Mouse (Mus musculus) testis, adult 2 months (tissue): ENCODE results near the gene Ccna1.

Experiments
- CTCF ChIP-seq: fragments of 200-500 bp; IDR thresholded peaks from 2 replicates; pipeline ENCODE4 v1.5.1; 2012; ENCODE audit warnings: low read depth, mild to moderate bottlenecking, inconsistent platforms, low read length, moderate library complexity; ENCODE audit not compliant: control insufficient read depth, insufficient read depth, insufficient replicate concordance
- POLR2A ChIP-seq: fragments of 200-500 bp; IDR thresholded peaks from 2 replicates; pipeline ENCODE4 v1.6.1; 2012; ENCODE audit warnings: low read depth, mild to moderate bottlenecking, inconsistent platforms, low read length, moderate library complexity; ENCODE audit not compliant: control insufficient read depth

DNA sequence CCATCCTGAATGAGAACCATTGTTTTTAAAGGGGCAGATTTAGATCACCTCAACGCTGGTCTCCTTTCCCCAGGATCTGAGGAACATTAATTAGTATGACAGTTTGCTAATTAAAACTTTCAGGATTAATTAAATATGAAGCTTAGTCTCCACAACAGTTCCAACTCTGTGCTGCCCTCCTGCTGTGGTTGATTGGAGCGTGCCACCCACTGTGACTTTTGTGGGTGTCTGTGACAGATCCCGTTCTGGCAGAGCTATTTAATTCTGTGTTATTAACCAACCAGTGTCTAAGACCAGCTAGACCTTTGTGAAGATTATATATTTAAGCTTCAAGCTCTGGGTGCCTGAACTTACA lies 20.0 kb upstream of the Ccna1 start:
- TF ChIP-seq CTCF = no peak
- TF ChIP-seq POLR2A = no peak
